Mouse (Mus musculus) skeletal muscle tissue, adult 2 months (tissue): ENCODE measurements around the gene Kcnk12.

Experiments
- DNase-seq: peaks from one replicate; pipeline ENCODE4 v3.0.0-alpha.2; 2012; ENCODE audit warnings: low read depth, low spot score

Gene Kcnk12

GRCm38 (mm10) chr17:87698996-87699765 is 98.6 kb downstream of the Kcnk12 start:
- no peak for DNase-seq

- no peak for DNase-seq
Observed at GRCm38 (mm10) chr17:87696814-87697213, 101.0 kb downstream of the Kcnk12 start.

DNA sequence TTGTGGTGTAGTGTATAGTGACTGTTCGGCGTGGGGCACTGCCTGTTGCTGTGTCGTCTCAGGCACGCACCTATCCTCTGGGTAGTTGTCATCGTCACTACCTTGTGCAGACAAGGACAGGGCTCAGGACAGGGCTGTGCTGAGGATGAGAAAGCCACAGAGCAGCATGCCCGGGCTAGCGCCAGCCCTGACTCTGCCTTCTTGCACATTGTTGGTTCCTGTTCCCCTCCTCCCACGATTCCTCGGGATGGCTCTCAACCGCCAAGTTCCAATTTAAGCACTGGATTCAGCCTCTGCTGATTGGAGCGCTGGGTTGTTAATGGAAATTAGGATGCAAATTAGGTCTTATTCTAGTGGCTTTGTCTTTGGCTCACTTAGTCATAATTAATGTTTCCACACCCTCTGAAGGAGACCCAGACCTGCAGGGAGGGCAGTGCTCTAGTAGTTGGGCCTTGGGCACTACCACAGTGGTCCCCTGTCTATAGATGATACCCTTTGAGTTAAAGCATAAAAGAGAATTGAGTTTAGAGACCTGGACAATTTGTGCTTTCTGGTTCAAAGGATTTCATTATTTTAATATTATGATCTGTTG is 101.8 kb downstream of the Kcnk12 start:
- no peak for DNase-seq
